Mouse (Mus musculus): ENCODE measurements around the gene Ang2. TPM values are rescaled to one million over a fixed set of nuclear protein-coding genes. Genes with fewer than 3 reads are reported as not detected.

Gene Ang2
- polyA plus RNA-seq, 1 experiment from 2014 or later, result not detected

GRCm38 (mm10) chr14:51157072-51157471 is 41.9 kb downstream of the Ang2 start:
- no peak overlapping the region for H3K4me3 ChIP-seq (replicated peaks; ENCODE audit: low read length)
- no peak overlapping the region for H3K27ac ChIP-seq
- 96% methylated on average over 1 of the region's 1 CpGs for WGBS
- no peaks in the 10 kb centered on the region for H3K27me3 ChIP-seq (ENCODE audit: control insufficient read depth, insufficient read depth, low read length)
- no peak overlapping the region for H3K4me2 ChIP-seq (replicated peaks)
- no peak overlapping the region for H3K9ac ChIP-seq
- no peaks in the 10 kb centered on the region for H3K9me3 ChIP-seq (ENCODE audit: control insufficient read depth, low read length)
- no peaks in the 10 kb centered on the region for H3K4me1 ChIP-seq (replicated peaks; ENCODE audit: control insufficient read depth, insufficient read depth, low read length)
- ATAC-seq (ENCODE audit: low FRiP score), result no peak
- H3K36me3 ChIP-seq (replicated peaks; ENCODE audit: control insufficient read depth, insufficient read depth), result no peaks in the 10 kb centered on the region
- DNase-seq (ENCODE audit: low spot score), result no peak

- no peaks in the 10 kb centered on the region for H3K4me1 ChIP-seq (replicated peaks; ENCODE audit: control insufficient read depth, insufficient read depth, low read length)
- H3K27ac ChIP-seq, result no peak overlapping the region
- no peak overlapping the region for H3K4me3 ChIP-seq (replicated peaks; ENCODE audit: low read length)
- H3K9ac ChIP-seq, result no peak overlapping the region
- 64% methylated on average over 4 of the region's 4 CpGs for WGBS
- no peak overlapping the region for H3K4me2 ChIP-seq (replicated peaks)
- H3K36me3 ChIP-seq (replicated peaks; ENCODE audit: control insufficient read depth, insufficient read depth), result no peaks in the 10 kb centered on the region
- no peaks in the 10 kb centered on the region for H3K27me3 ChIP-seq (ENCODE audit: control insufficient read depth, insufficient read depth, low read length)
- ATAC-seq (ENCODE audit: low FRiP score) (no peak), DNase-seq (ENCODE audit: low spot score) (no peak)
- H3K9me3 ChIP-seq (ENCODE audit: control insufficient read depth, low read length), result no peaks in the 10 kb centered on the region
Measured at GRCm38 (mm10) chr14:51156736-51157068, 42.2 kb downstream of the Ang2 start.

- Histone ChIP-seq H3K4me1 (replicated peaks; ENCODE audit: control insufficient read depth, insufficient read depth, low read length) (no peaks in the 10 kb centered on the region), H3K36me3 (replicated peaks; ENCODE audit: control insufficient read depth, insufficient read depth) (no peaks in the 10 kb centered on the region), H3K27ac (no peak overlapping the region), H3K27me3 (ENCODE audit: control insufficient read depth, insufficient read depth, low read length) (no peaks in the 10 kb centered on the region), H3K4me2 (replicated peaks) (no peak overlapping the region), H3K4me3 (replicated peaks; ENCODE audit: low read length) (no peak overlapping the region), H3K9ac (no peak overlapping the region), H3K9me3 (ENCODE audit: control insufficient read depth, low read length) (no peaks in the 10 kb centered on the region)
- WGBS, result 88% methylated on average over 5 of the region's 5 CpGs
- DNase-seq (ENCODE audit: low spot score) (no peak), ATAC-seq (ENCODE audit: low FRiP score) (no peak)
Measured at GRCm38 (mm10) chr14:51156056-51156735, 42.8 kb downstream of the Ang2 start.

- DNase-seq (ENCODE audit: low spot score) (no peak), ATAC-seq (ENCODE audit: low FRiP score) (no peak)
- Histone ChIP-seq H3K36me3 (replicated peaks; ENCODE audit: control insufficient read depth, insufficient read depth) (no peaks in the 10 kb centered on the region), H3K27me3 (ENCODE audit: control insufficient read depth, insufficient read depth, low read length) (no peaks in the 10 kb centered on the region), H3K4me2 (replicated peaks) (no peak overlapping the region), H3K27ac (no peak overlapping the region), H3K4me3 (replicated peaks; ENCODE audit: low read length) (no peak overlapping the region), H3K9ac (no peak overlapping the region), H3K9me3 (ENCODE audit: control insufficient read depth, low read length) (no peaks in the 10 kb centered on the region), H3K4me1 (replicated peaks; ENCODE audit: control insufficient read depth, insufficient read depth, low read length) (no peaks in the 10 kb centered on the region)
- WGBS, result 91% methylated on average over 5 of the region's 5 CpGs
Measured at GRCm38 (mm10) chr14:51152249-51152870, 46.6 kb downstream of the Ang2 start.

GRCm38 (mm10) chr14:51150206-51150831 is 48.6 kb downstream of the Ang2 start:
- Histone ChIP-seq H3K4me2 (replicated peaks) (no peak overlapping the region), H3K27me3 (ENCODE audit: control insufficient read depth, insufficient read depth, low read length) (no peaks in the 10 kb centered on the region), H3K4me1 (replicated peaks; ENCODE audit: control insufficient read depth, insufficient read depth, low read length) (no peaks in the 10 kb centered on the region), H3K9ac (no peak overlapping the region), H3K4me3 (replicated peaks; ENCODE audit: low read length) (no peak overlapping the region), H3K36me3 (replicated peaks; ENCODE audit: control insufficient read depth, insufficient read depth) (no peaks in the 10 kb centered on the region), H3K9me3 (ENCODE audit: control insufficient read depth, low read length) (no peaks in the 10 kb centered on the region), H3K27ac (no peak overlapping the region)
- DNase-seq (ENCODE audit: low spot score) (no peak), ATAC-seq (ENCODE audit: low FRiP score) (no peak)
- WGBS, result 95% methylated on average over 3 of the region's 3 CpGs

- Histone ChIP-seq H3K27ac (no peak overlapping the region), H3K4me1 (replicated peaks; ENCODE audit: control insufficient read depth, insufficient read depth, low read length) (no peaks in the 10 kb centered on the region), H3K27me3 (ENCODE audit: control insufficient read depth, insufficient read depth, low read length) (no peaks in the 10 kb centered on the region), H3K4me2 (replicated peaks) (no peak overlapping the region), H3K36me3 (replicated peaks; ENCODE audit: control insufficient read depth, insufficient read depth) (no peaks in the 10 kb centered on the region), H3K9me3 (ENCODE audit: control insufficient read depth, low read length) (no peaks in the 10 kb centered on the region), H3K9ac (no peak overlapping the region), H3K4me3 (replicated peaks; ENCODE audit: low read length) (no peak overlapping the region)
- ATAC-seq (ENCODE audit: low FRiP score) (no peak), DNase-seq (ENCODE audit: low spot score) (no peak)
- 77% methylated on average over 5 of the region's 5 CpGs for WGBS
Measured at GRCm38 (mm10) chr14:51149164-51149563, 49.8 kb downstream of the Ang2 start.

GRCm38 (mm10) chr14:51148006-51148405 is 50.9 kb downstream of the Ang2 start:
- DNase-seq (ENCODE audit: low spot score), result no peak
- no peak overlapping the region for H3K27ac ChIP-seq
- no peaks in the 10 kb centered on the region for H3K36me3 ChIP-seq (replicated peaks; ENCODE audit: control insufficient read depth, insufficient read depth)
- H3K9ac ChIP-seq, result no peak overlapping the region
- 62% methylated on average over 3 of the region's 3 CpGs for WGBS
- no peak overlapping the region for H3K4me3 ChIP-seq (replicated peaks; ENCODE audit: low read length)
- no peaks in the 10 kb centered on the region for H3K9me3 ChIP-seq (ENCODE audit: control insufficient read depth, low read length)
- H3K4me1 ChIP-seq (replicated peaks; ENCODE audit: control insufficient read depth, insufficient read depth, low read length), result no peaks in the 10 kb centered on the region
- no peak for ATAC-seq (ENCODE audit: low FRiP score)
- H3K4me2 ChIP-seq (replicated peaks), result no peak overlapping the region
- H3K27me3 ChIP-seq (ENCODE audit: control insufficient read depth, insufficient read depth, low read length), result no peaks in the 10 kb centered on the region

GRCm38 (mm10) chr14:51146685-51147084 is 52.3 kb downstream of the Ang2 start, which contains the start of gene Rnase1:
Gene Rnase1, minus strand, starts transcription at chr14:51146785.
- 39% methylated on average over 2 of the region's 2 CpGs for WGBS
- no peak within 1 kb of the TSS for H3K4me2 ChIP-seq (replicated peaks)
- H3K36me3 ChIP-seq (replicated peaks; ENCODE audit: control insufficient read depth, insufficient read depth), result no peaks in the 10 kb centered on the region
- no peak within 1 kb of the TSS for H3K9ac ChIP-seq
- no peak for DNase-seq (ENCODE audit: low spot score)
- H3K4me3 ChIP-seq (replicated peaks; ENCODE audit: low read length), result no peak within 1 kb of the TSS
- no peak for ATAC-seq (ENCODE audit: low FRiP score)
- no peaks in the 10 kb centered on the region for H3K27me3 ChIP-seq (ENCODE audit: control insufficient read depth, insufficient read depth, low read length)
- H3K4me1 ChIP-seq (replicated peaks; ENCODE audit: control insufficient read depth, insufficient read depth, low read length), result no peaks in the 10 kb centered on the region
- no peak within 1 kb of the TSS for H3K27ac ChIP-seq
- H3K9me3 ChIP-seq (ENCODE audit: control insufficient read depth, low read length), result no peaks in the 10 kb centered on the region

GRCm38 (mm10) chr14:51145521-51145920 is 53.4 kb downstream of the Ang2 start:
- 83% methylated on average over 6 of the region's 6 CpGs for WGBS
- H3K4me2 ChIP-seq (replicated peaks), result no peak overlapping the region
- no peaks in the 10 kb centered on the region for H3K36me3 ChIP-seq (replicated peaks; ENCODE audit: control insufficient read depth, insufficient read depth)
- H3K9ac ChIP-seq, result no peak overlapping the region
- H3K4me1 ChIP-seq (replicated peaks; ENCODE audit: control insufficient read depth, insufficient read depth, low read length), result no peaks in the 10 kb centered on the region
- no peaks in the 10 kb centered on the region for H3K27me3 ChIP-seq (ENCODE audit: control insufficient read depth, insufficient read depth, low read length)
- no peak overlapping the region for H3K27ac ChIP-seq
- H3K4me3 ChIP-seq (replicated peaks; ENCODE audit: low read length), result no peak overlapping the region
- DNase-seq (ENCODE audit: low spot score) (no peak), ATAC-seq (ENCODE audit: low FRiP score) (no peak)
- H3K9me3 ChIP-seq (ENCODE audit: control insufficient read depth, low read length), result no peaks in the 10 kb centered on the region

Data from hindbrain, embryonic 14.5 days (tissue).